Mouse (Mus musculus): ENCODE results near the gene Hnrnpdl. TPM values are rescaled to one million over a fixed set of nuclear protein-coding genes. Genes with fewer than 3 reads are reported as not detected.

Gene Hnrnpdl
- polyA plus RNA-seq, 1 experiment from 2014 or later, result 112 TPM

DNA sequence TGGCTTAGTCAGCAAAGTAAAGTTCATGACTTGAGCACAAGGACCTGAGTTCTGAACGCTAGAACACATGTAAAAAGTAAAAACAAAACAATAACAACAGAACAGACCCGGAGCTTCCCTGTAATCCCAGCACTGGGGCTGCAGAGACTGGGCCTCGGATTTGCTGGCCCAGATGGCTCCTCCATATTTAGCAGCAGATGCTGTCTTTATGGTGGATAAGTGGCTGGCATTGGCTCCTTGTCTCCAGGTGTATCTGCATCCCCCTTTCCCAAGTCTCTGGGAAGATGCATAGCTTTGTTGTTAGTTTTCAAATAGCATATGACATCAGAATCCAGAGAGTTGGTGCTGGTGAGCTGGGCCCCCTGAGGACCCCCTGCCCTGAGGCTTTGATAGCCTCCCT, 6.6 kb upstream of the Hnrnpdl start:
- H3K4me1 ChIP-seq (replicated peaks), result peaks cover 39% of the 10 kb centered on the region
- H3K27ac ChIP-seq (ENCODE audit: poor library complexity, severe bottlenecking), result no peak overlapping the region
- no peaks in the 10 kb centered on the region; the same call in 1 of the 2 replicates for H3K9me3 ChIP-seq (replicated peaks)
- no peak overlapping the region for H3K4me3 ChIP-seq
- H3K4me2 ChIP-seq, result no peak overlapping the region
- WGBS, result 64% methylated on average over 3 of the region's 3 CpGs
- peaks cover 10% of the 10 kb centered on the region for H3K36me3 ChIP-seq
- H3K27me3 ChIP-seq (replicated peaks), result no peaks in the 10 kb centered on the region
- ATAC-seq (ENCODE audit: insufficient number of reproducible peaks, low FRiP score), result no peak
- H3K9ac ChIP-seq, result no peak overlapping the region

- no peak overlapping the region for H3K9ac ChIP-seq
- H3K27ac ChIP-seq (ENCODE audit: poor library complexity, severe bottlenecking), result no peak overlapping the region
- ATAC-seq (ENCODE audit: insufficient number of reproducible peaks, low FRiP score), result no peak
- H3K4me2 ChIP-seq, result no peak overlapping the region
- H3K9me3 ChIP-seq (replicated peaks), result no peaks in the 10 kb centered on the region
- H3K4me1 ChIP-seq (replicated peaks), result peaks cover 42% of the 10 kb centered on the region
- H3K36me3 ChIP-seq, result 0 out of 2 replicates have a peak, but pooled peaks cover 3% of the 10 kb centered on the region
- no peak overlapping the region for H3K4me3 ChIP-seq
- WGBS, result 74% methylated on average over 5 of the region's 5 CpGs
- H3K27me3 ChIP-seq (replicated peaks), result no peaks in the 10 kb centered on the region
Observed at GRCm38 (mm10) chr5:100044621-100045020, 5.2 kb upstream of the Hnrnpdl start.

GRCm38 (mm10) chr5:100044030-100044429, 4.6 kb upstream of the Hnrnpdl start:
- 77% methylated on average over 4 of the region's 4 CpGs for WGBS
- Histone ChIP-seq H3K36me3 (0 out of 2 replicates have a peak, but pooled peaks cover 3% of the 10 kb centered on the region), H3K9me3 (replicated peaks) (no peaks in the 10 kb centered on the region), H3K27me3 (replicated peaks) (no peaks in the 10 kb centered on the region), H3K9ac (no peak overlapping the region), H3K4me1 (replicated peaks) (peaks cover 42% of the 10 kb centered on the region), H3K27ac (ENCODE audit: poor library complexity, severe bottlenecking) (no peak overlapping the region), H3K4me2 (no peak overlapping the region), H3K4me3 (no peak overlapping the region)
- ATAC-seq (ENCODE audit: insufficient number of reproducible peaks, low FRiP score), result no peak

- no peak for ATAC-seq (ENCODE audit: insufficient number of reproducible peaks, low FRiP score)
- WGBS, result 78% methylated on average over 5 of the region's 5 CpGs
- H3K4me2 ChIP-seq, result no peak overlapping the region
- no peak overlapping the region for H3K27ac ChIP-seq (ENCODE audit: poor library complexity, severe bottlenecking)
- no peaks in the 10 kb centered on the region for H3K27me3 ChIP-seq (replicated peaks)
- no peak overlapping the region for H3K9ac ChIP-seq
- 0 out of 2 replicates have a peak, but pooled peaks cover 3% of the 10 kb centered on the region for H3K36me3 ChIP-seq
- H3K4me1 ChIP-seq (replicated peaks), result peaks cover 39% of the 10 kb centered on the region
- no peaks in the 10 kb centered on the region for H3K9me3 ChIP-seq (replicated peaks)
- H3K4me3 ChIP-seq, result no peak overlapping the region
Observed at GRCm38 (mm10) chr5:100043361-100043760, 3.9 kb upstream of the Hnrnpdl start.

DNA sequence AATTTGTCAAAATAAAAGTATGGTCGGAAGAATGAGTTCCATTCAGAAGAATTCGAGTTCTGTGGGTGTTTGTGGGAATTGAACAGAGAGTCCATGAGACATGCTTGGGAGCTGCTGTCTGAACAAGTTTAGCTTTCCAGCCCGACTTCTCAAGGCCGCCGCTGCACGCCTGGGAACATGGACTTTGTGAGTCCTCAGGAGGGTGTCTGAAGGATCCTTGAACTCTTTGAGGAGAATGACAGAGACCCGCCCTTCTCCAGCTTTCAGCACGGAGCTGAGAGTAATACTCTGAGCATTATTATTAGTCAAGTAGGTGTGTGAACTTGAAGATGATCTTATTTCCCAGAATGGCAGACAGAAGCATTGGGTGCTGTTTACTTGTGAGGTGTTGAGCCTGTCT, 3.0 kb upstream of the Hnrnpdl start:
- Histone ChIP-seq H3K36me3 (peaks cover 5% of the 10 kb centered on the region), H3K27ac (ENCODE audit: poor library complexity, severe bottlenecking) (no peak overlapping the region), H3K4me2 (no peak overlapping the region), H3K4me3 (no peak overlapping the region), H3K4me1 (replicated peaks) (peaks cover 32% of the 10 kb centered on the region), H3K27me3 (replicated peaks) (no peaks in the 10 kb centered on the region), H3K9ac (no peak overlapping the region), H3K9me3 (replicated peaks) (no peaks in the 10 kb centered on the region)
- WGBS, result 89% methylated on average over 8 of the region's 8 CpGs
- ATAC-seq (ENCODE audit: insufficient number of reproducible peaks, low FRiP score), result no peak

DNA sequence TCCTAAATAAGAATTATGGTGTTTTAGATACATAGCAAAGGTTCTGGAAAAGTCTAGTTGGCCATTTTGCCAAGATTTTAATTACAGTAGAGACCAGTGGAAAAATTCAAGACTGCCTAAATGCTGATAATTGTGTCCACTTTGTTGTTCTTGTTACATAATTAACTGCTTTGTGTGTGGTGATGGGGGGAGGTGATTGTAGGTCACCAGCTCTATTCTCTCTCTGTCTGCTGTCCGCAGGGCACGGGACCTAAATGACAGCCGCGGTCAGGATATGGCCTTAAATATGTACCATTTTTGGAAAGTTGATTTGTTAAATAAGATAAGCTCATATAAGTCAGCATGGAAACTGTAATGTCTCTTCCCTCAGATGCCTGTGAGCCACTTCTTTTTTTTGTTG, 1.8 kb upstream of the Hnrnpdl start:
- no peak for ATAC-seq (ENCODE audit: insufficient number of reproducible peaks, low FRiP score)
- no peaks in the 10 kb centered on the region for H3K27me3 ChIP-seq (replicated peaks)
- WGBS, result 74% methylated on average over 4 of the region's 4 CpGs
- no peak overlapping the region for H3K9ac ChIP-seq
- no peaks in the 10 kb centered on the region for H3K9me3 ChIP-seq (replicated peaks)
- H3K4me2 ChIP-seq, result no peak overlapping the region
- no peak overlapping the region for H3K27ac ChIP-seq (ENCODE audit: poor library complexity, severe bottlenecking)
- H3K4me3 ChIP-seq, result no peak overlapping the region
- peaks cover 30% of the 10 kb centered on the region for H3K4me1 ChIP-seq (replicated peaks)
- H3K36me3 ChIP-seq, result peaks cover 15% of the 10 kb centered on the region

DNA sequence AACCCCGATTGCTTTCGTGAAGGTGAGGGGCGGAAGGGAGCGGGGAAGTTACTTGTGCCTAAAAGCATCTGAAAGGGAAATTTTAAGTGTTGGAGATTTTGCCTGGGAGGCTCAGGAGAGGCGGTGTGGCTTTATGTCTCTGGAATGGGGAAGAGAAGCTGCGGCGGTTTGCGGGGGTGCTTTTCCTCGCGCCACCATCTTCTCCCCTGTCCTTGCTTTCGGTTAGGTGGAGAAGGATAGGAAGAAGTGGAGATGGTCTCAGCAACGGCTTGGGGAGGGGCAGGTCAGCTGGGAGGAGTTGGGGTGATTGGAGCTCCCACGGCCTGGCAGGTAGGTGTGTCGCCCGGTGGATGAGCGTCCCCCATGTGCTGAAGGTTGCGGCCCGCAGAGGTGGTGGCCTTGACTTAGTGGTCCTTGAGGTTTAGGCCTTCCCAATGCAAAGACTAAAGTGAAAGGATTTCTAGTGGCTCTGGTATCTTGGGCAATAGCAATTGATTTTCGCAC, 869 bp upstream of the Hnrnpdl start:
- no peak for ATAC-seq (ENCODE audit: insufficient number of reproducible peaks, low FRiP score)
- Histone ChIP-seq H3K4me1 (replicated peaks) (peaks cover 27% of the 10 kb centered on the region; the same call in 1 of the 2 replicates), H3K4me2 (peak overlapping the region; percentile 79), H3K9ac (peak overlapping the region; percentile 100), H3K9me3 (replicated peaks) (no peaks in the 10 kb centered on the region), H3K4me3 (peak overlapping the region; percentile 96), H3K36me3 (peaks cover 22% of the 10 kb centered on the region), H3K27ac (ENCODE audit: poor library complexity, severe bottlenecking) (peak overlapping the region; percentile 98), H3K27me3 (replicated peaks) (no peaks in the 10 kb centered on the region)
- 1% methylated on average over 19 of the region's 19 CpGs for WGBS

DNA sequence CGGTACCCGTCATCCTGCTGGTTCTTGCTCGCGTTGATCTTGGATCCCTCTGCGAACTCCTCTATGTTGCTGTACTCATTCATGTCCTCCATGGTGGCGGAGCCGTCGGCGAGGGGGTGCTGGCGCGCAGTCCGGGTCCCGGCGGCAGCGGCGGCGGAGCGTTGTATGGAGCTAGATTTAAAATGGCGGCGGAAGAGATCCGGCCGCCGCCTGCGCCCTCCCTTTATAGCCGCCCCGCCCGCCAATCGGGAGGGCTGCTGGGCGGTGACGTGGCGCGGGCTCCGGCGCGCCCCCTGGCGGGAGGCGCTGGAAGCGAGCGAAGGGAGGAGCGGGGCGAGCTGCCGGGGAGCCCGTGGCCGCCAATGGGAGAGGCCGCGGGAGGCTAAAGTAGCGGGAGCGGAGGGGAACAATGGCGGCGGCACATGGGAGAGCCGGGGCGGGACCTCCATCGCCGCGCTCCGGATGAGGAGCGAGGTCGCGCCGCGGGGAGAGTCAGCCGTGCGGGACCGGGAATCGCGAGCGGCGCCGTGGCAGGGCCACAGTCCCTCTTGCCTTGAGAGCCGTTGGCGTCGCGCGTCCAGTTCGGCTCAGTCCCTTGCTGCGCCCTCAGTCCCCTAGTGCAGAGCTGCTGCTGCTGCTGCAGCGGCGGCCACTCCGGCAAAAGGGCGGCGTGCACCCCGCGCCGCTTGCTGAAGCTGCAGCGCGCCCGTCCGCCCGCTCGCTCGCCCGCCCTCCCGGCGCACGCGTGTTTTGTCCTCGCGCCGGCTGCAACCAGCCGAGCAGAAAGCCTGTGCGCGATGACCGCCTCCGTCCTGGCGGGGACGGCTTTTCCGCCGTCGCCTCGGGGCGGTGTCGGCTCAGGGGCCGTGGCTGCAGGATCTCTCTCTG, 506 bp downstream of the Hnrnpdl start:
- WGBS, result under 1% methylated on average over 109 of the region's 113 CpGs
- peak overlapping the region; percentile 96 for H3K4me3 ChIP-seq
- H3K9me3 ChIP-seq (replicated peaks), result no peaks in the 10 kb centered on the region
- H3K27me3 ChIP-seq (replicated peaks), result no peaks in the 10 kb centered on the region
- H3K4me1 ChIP-seq (replicated peaks), result peaks cover 33% of the 10 kb centered on the region
- H3K27ac ChIP-seq (ENCODE audit: poor library complexity, severe bottlenecking), result peak overlapping the region; percentile 98
- H3K4me2 ChIP-seq, result peak overlapping the region; percentile 95
- peak; percentile 84 for ATAC-seq (ENCODE audit: insufficient number of reproducible peaks, low FRiP score)
- peaks cover 34% of the 10 kb centered on the region for H3K36me3 ChIP-seq
- peak overlapping the region; percentile 100 for H3K9ac ChIP-seq

GRCm38 (mm10) chr5:100037965-100038713, 1.3 kb downstream of the Hnrnpdl start:
- peak overlapping the region; percentile 95 for H3K4me2 ChIP-seq
- H3K9ac ChIP-seq, result peak overlapping the region; percentile 100
- H3K27ac ChIP-seq (ENCODE audit: poor library complexity, severe bottlenecking), result peak overlapping the region; percentile 98
- H3K4me3 ChIP-seq, result peak overlapping the region; percentile 96
- H3K27me3 ChIP-seq (replicated peaks), result no peaks in the 10 kb centered on the region
- peaks cover 41% of the 10 kb centered on the region for H3K36me3 ChIP-seq
- ATAC-seq (ENCODE audit: insufficient number of reproducible peaks, low FRiP score), result peak; percentile 58
- peaks cover 32% of the 10 kb centered on the region for H3K4me1 ChIP-seq (replicated peaks)
- WGBS, result under 1% methylated on average over 36 of the region's 45 CpGs
- no peaks in the 10 kb centered on the region for H3K9me3 ChIP-seq (replicated peaks)

DNA sequence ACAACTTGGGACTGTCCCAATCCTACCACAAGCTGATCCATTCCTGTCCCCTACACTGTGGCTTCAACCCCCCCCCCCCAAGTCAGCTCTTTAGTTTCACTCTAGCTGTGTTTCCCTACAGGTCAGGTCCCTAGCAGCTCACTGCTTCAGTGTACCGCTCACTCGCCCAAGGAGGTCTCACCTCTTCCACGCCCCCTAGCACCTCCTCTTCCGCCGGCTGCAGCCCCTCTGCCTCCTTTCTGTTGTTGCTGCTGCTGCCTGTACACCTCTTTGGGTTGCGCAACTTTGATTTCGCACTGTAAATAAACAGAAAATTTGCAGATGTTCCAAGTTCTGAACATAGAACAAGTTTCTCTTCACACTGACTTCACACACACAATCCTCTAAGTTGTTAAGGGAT, 2.8 kb downstream of the Hnrnpdl start:
- Histone ChIP-seq H3K27me3 (replicated peaks) (no peaks in the 10 kb centered on the region), H3K4me1 (replicated peaks) (peaks cover 38% of the 10 kb centered on the region), H3K27ac (ENCODE audit: poor library complexity, severe bottlenecking) (no peak overlapping the region), H3K4me3 (peak overlapping the region; percentile 96), H3K36me3 (peaks cover 53% of the 10 kb centered on the region), H3K9me3 (replicated peaks) (no peaks in the 10 kb centered on the region), H3K4me2 (peak overlapping the region; percentile 70), H3K9ac (peak overlapping the region; percentile 57)
- WGBS, result 22% methylated on average over 7 of the region's 7 CpGs
- ATAC-seq (ENCODE audit: insufficient number of reproducible peaks, low FRiP score), result no peak

DNA sequence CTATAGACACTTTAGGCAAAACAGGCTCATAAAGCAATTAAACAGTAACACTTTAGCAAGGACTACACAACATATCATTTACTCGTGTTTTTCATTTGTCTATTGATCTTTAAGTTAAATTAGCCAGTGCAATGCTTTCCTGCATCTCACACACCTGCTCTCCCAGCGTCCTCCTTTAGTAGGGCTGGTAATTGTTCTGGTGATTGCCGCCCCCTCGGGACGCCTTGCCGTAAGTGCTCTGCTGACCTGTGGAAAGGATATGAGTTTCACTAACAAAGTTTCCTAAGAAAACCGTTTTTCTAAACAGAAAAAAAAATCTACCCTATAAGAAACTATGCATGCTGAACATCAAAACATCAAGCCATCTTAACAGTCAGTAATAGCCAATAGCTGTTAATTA, 3.5 kb downstream of the Hnrnpdl start:
- Histone ChIP-seq H3K4me2 (peak overlapping the region; percentile 42; the same call in 1 of the 2 replicates), H3K9ac (no peak overlapping the region), H3K9me3 (replicated peaks) (no peaks in the 10 kb centered on the region), H3K4me3 (no peak overlapping the region), H3K36me3 (peaks cover 56% of the 10 kb centered on the region), H3K27me3 (replicated peaks) (no peaks in the 10 kb centered on the region), H3K27ac (ENCODE audit: poor library complexity, severe bottlenecking) (no peak overlapping the region), H3K4me1 (replicated peaks) (peaks cover 38% of the 10 kb centered on the region)
- WGBS, result 66% methylated on average over 7 of the region's 7 CpGs
- no peak for ATAC-seq (ENCODE audit: insufficient number of reproducible peaks, low FRiP score)

All from heart, embryonic 12.5 days (tissue).